Mouse (Mus musculus) neural tube, embryonic 11.5 days (tissue): Measurements from ENCODE around the gene Sclt1. TPM values are rescaled to one million over a fixed set of nuclear protein-coding genes. Genes with fewer than 3 reads are reported as not detected.

Experiments
- ATAC-seq: fragments of 200-750 bp; cut with Nextera tagmentation; 2 replicates; pipeline ENCODE4 v1.8.0; 2017; ENCODE audit warnings: moderate number of reproducible peaks, mild to moderate bottlenecking, moderate TSS enrichment, moderate library complexity; ENCODE audit not compliant: insufficient read depth, low FRiP score, low TSS enrichment
- DNase-seq: peaks from one replicate; pipeline ENCODE4 v3.0.0-alpha.2; 2015; ENCODE audit warnings: low spot score
- H3K27ac ChIP-seq: fragments of 300-500 bp; sonication (generic); 2 replicates; pipeline ENCODE4 v1.5.1; 2014; ENCODE audit warnings: low read depth, mild to moderate bottlenecking, low read length
- H3K27me3 ChIP-seq: fragments of 300-500 bp; sonication (generic); 2 replicates; pipeline ENCODE4 v1.6.1; 2014; ENCODE audit warnings: mild to moderate bottlenecking, low read length, mixed read lengths; ENCODE audit not compliant: control insufficient read depth, insufficient read depth
- H3K36me3 ChIP-seq: fragments of 300-500 bp; sonication (generic); 2 replicates; pipeline ENCODE4 v1.6.1; 2014; ENCODE audit warnings: mild to moderate bottlenecking, low read length, moderate library complexity, mixed read lengths; ENCODE audit not compliant: control insufficient read depth, insufficient read depth
- H3K4me1 ChIP-seq: fragments of 300-500 bp; sonication (generic); 2 replicates; pipeline ENCODE4 v1.6.1; 2014; ENCODE audit warnings: low read length, mixed read lengths; ENCODE audit not compliant: control insufficient read depth, insufficient read depth
- H3K4me2 ChIP-seq: fragments of 300-500 bp; sonication (generic); 2 replicates; pipeline ENCODE4 v1.6.1; 2014; ENCODE audit warnings: low read depth, mild to moderate bottlenecking, moderate library complexity
- H3K4me3 ChIP-seq: fragments of 300-500 bp; sonication (generic); 2 replicates; pipeline ENCODE4 v1.5.1; 2014; ENCODE audit warnings: low read depth, low read length
- H3K9ac ChIP-seq: fragments of 300-500 bp; sonication (generic); 2 replicates; pipeline ENCODE4 v1.6.1; 2014; ENCODE audit warnings: mild to moderate bottlenecking, low read length
- H3K9me3 ChIP-seq: fragments of 300-500 bp; sonication (generic); 2 replicates; pipeline ENCODE4 v1.6.1; 2016; ENCODE audit warnings: low read length; ENCODE audit not compliant: control insufficient read depth
- WGBS: fragments of 180-500 bp; shearing (Covaris S2); extraction: QIAGEN DNeasy Blood & Tissue Kit; methylation state at CpG from one replicate; pipeline ENCODE4 v1.1.7; 2014; 5-methylcytosine and 5-hydroxymethylcytosine counted together
- polyA plus RNA-seq: library from polyadenylated mRNA; unstranded; fragments of >200 nt; fragmentation: Nextera tagmentation; extraction: Ambion mirVana; gene quantifications from 2 replicates; pipeline ENCODE4 v1.2.1, GENCODE M21; 2014

Sclt1 gene
- polyA plus RNA-seq, 1 experiment from 2014 or later: 23.6 TPM

DNA sequence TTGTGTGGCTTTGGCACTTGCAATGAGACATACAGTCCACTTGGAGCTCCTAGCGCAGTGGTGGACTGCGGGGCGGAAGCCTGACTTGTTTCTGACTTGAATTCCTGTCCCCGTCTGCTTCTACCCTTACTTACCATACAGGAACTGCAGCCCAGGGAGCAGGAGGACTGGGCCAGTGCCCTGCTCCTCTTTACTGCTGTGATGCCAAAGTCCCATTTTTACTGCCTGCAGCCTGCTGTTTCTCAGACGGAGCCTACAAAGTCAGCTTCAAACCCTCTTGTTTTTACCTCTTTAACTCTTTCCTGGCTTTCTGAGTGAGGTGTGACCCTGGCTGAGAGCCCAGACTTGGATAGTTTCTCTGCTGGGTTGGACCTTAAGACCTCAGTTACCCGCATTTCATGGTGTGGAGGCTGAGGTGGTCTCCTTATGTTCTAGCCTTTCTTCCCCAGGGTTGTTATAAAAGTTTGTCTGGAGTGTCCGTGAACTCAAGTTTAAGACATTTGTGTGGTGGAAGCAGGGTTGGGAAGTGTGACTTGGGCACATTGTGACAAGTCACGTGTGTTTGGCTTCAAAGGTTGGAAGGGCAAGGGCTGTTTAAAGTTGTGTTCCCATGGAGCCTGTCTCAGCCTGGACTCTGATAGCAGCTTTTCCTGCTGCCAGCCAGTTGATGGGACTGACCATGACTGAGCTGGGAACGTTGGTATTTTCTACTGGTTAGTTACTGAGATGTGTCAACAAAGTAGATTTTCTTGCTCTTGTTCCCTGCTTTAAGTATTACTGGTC is 148.0 kb downstream of the Sclt1 start:
- WGBS: 85% methylated on average over 9 of the region's 9 CpGs

DNA sequence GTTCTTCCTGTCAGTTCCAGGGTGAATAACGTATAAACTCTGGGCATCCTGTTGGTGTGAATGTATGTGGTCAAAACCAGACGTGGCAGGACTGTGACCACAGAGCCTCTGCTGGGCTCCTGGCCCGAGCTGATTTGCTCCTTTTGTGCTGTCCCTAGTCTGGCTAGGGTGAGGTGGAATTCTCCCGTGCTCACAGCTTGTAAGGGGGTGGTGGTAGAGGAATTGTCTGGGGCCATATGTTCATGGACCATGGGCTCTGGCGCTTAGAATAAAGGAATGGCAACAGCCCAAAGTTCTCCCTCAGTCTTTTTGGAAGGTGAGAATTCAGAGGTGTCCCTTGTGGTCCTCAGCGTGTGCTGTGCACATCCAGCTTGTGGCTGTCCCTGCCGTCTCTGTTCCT is 149.5 kb downstream of the Sclt1 start:
- Histone ChIP-seq H3K4me1 (no peaks in the 10 kb centered on the region), H3K9me3 (no peaks in the 10 kb centered on the region), H3K9ac (no peak overlapping the region), H3K27ac (no peak overlapping the region), H3K4me3 (no peak overlapping the region), H3K36me3 (peaks cover 5% of the 10 kb centered on the region), H3K27me3 (no peaks in the 10 kb centered on the region), H3K4me2 (no peak overlapping the region)
- 84% methylated on average over 7 of the region's 7 CpGs for WGBS
- ATAC-seq: no peak
- no peak for DNase-seq

More for the DNA sequence above, 148.0 kb downstream of the Sclt1 start:
- Histone ChIP-seq H3K36me3 (peaks cover 5% of the 10 kb centered on the region), H3K27me3 (no peaks in the 10 kb centered on the region), H3K9ac (no peak overlapping the region), H3K4me3 (no peak overlapping the region), H3K27ac (no peak overlapping the region), H3K4me1 (no peaks in the 10 kb centered on the region), H3K9me3 (no peaks in the 10 kb centered on the region), H3K4me2 (no peak overlapping the region)
- ATAC-seq (no peak), DNase-seq (no peak)

DNA sequence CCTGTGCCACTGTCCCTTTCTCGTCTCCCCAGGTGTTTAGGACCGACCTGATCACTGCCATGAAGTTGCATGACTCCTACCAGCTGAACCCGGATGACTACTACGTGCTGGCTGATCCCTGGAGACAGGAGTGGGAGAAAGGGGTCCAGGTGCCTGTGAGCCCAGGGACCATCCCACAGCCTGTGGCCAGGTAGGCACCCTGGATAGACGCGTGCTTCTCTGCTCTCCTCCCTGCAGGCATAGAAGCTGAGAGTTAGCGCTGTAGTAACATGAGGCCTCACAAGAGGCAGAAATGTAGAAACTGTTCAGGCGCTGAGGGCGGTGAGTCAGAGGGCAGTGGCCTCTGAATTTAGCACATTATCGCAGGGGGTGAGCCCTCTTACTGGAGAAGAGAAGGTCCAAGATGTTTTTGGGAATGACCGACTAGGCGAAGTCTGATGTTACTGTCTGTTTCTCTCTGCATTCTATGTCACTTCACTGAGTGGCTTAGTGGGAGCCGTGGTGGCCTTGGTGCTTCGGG is 150.6 kb downstream of the Sclt1 start:
- DNase-seq (no peak), ATAC-seq (no peak)
- Histone ChIP-seq H3K9ac (no peak overlapping the region), H3K9me3 (no peaks in the 10 kb centered on the region), H3K27me3 (no peaks in the 10 kb centered on the region), H3K4me1 (no peaks in the 10 kb centered on the region), H3K36me3 (peaks cover 5% of the 10 kb centered on the region), H3K4me2 (no peak overlapping the region), H3K4me3 (no peak overlapping the region), H3K27ac (no peak overlapping the region)
- WGBS: 93% methylated on average over 14 of the region's 14 CpGs

DNA sequence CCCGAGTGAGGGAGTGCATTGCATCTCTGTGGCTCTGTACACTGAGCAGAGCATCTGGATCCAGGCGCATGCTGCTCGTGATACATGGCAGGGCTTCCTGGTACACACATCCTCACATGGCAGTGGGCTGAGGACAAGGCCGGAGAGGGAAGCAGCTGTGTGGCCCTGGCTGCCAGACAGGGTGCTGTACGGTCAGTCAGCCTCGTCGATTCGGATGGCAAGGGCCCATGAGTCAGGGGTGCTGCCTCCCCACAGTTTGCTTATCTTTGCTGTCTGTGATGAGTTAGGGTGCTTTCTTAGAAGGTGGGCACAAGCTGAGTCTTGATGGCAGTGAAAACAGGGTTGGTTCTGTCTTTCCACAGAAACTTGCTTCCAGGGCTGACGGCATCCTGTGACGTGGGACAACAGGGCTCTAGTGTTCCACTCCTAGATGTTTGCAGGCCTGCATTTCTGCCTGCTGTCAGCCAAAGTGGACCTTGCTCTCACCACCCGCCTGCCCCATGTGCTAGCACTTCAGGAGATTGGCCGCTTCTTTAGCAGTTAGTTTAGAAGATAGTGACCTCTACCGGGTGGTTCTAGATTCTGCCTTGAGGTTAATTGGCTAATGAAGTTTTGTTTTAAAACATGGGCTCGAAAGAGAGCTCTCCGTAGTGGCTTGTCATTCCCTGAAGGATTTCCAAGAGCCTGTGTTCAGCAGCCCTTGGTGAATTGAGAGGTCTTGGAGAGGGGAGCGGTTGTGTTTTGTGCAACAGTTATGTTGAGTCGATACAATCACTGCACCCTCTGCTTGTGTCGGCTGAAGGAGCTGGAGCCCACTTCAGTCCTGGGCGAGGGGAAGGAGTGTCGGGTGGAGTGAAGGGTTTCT is 151.4 kb downstream of the Sclt1 start:
- DNase-seq (no peak), ATAC-seq (no peak)
- Histone ChIP-seq H3K9me3 (no peaks in the 10 kb centered on the region), H3K4me1 (no peaks in the 10 kb centered on the region), H3K9ac (no peak overlapping the region), H3K36me3 (peaks cover 5% of the 10 kb centered on the region), H3K27me3 (no peaks in the 10 kb centered on the region), H3K4me3 (no peak overlapping the region), H3K4me2 (no peak overlapping the region), H3K27ac (no peak overlapping the region)
- whole genome bisulfite sequencing: 93% methylated on average over 20 of the region's 20 CpGs

GRCm38 (mm10) chr3:41589988-41590387 is 152.3 kb downstream of the Sclt1 start:
- Histone ChIP-seq H3K9ac (no peak overlapping the region), H3K9me3 (no peaks in the 10 kb centered on the region), H3K36me3 (peaks cover 5% of the 10 kb centered on the region), H3K4me2 (no peak overlapping the region), H3K4me1 (no peaks in the 10 kb centered on the region), H3K27me3 (no peaks in the 10 kb centered on the region), H3K27ac (no peak overlapping the region), H3K4me3 (no peak overlapping the region)
- ATAC-seq (no peak), DNase-seq (no peak)
- WGBS: 95% methylated on average over 4 of the region's 4 CpGs

GRCm38 (mm10) chr3:41589246-41589914 is 152.9 kb downstream of the Sclt1 start:
- DNase-seq: no peak
- Histone ChIP-seq H3K36me3 (peaks cover 5% of the 10 kb centered on the region), H3K9ac (no peak overlapping the region), H3K27ac (no peak overlapping the region), H3K9me3 (no peaks in the 10 kb centered on the region), H3K4me2 (no peak overlapping the region), H3K27me3 (no peaks in the 10 kb centered on the region), H3K4me3 (no peak overlapping the region), H3K4me1 (no peaks in the 10 kb centered on the region)
- no peak for ATAC-seq
- 91% methylated on average over 19 of the region's 19 CpGs for WGBS

DNA sequence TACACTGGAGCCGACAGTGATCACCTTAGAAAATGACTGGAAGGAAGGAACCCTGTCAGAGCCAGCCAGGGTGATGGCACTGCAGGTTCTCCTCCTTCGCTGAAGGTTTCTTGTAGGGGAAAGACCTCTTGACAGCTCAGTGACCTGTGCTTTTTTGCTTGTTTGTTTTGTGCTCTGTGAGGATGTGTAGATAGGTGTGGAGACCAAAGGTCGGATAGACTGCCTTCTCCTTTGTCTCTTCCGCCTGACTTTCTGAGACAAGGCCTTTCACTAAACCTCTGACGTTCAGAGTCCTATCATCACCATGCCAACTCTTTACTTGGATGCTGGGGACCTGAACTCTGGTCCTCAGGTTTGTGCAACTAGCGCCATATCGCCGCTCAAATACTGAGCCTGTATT is 153.8 kb downstream of the Sclt1 start:
- Histone ChIP-seq H3K4me1 (no peaks in the 10 kb centered on the region), H3K27me3 (no peaks in the 10 kb centered on the region), H3K4me2 (no peak overlapping the region), H3K4me3 (no peak overlapping the region), H3K9ac (no peak overlapping the region), H3K36me3 (no peaks in the 10 kb centered on the region; the same call in 1 of the 2 replicates), H3K9me3 (no peaks in the 10 kb centered on the region), H3K27ac (no peak overlapping the region)
- ATAC-seq: no peak
- WGBS: 83% methylated on average over 8 of the region's 8 CpGs
- no peak for DNase-seq

- H3K4me3 ChIP-seq: no peak overlapping the region
- 77% methylated on average over 6 of the region's 6 CpGs for WGBS
- H3K4me2 ChIP-seq: no peak overlapping the region
- no peaks in the 10 kb centered on the region for H3K9me3 ChIP-seq
- H3K27me3 ChIP-seq: no peaks in the 10 kb centered on the region
- ATAC-seq (no peak), DNase-seq (no peak)
- H3K27ac ChIP-seq: no peak overlapping the region
- H3K4me1 ChIP-seq: no peaks in the 10 kb centered on the region
- H3K36me3 ChIP-seq: no peaks in the 10 kb centered on the region
- no peak overlapping the region for H3K9ac ChIP-seq
These were observed 154.7 kb downstream of the Sclt1 start for GRCm38 (mm10) chr3:41587588-41587987.
